Mouse (Mus musculus) kidney, postnatal 0 days (tissue): Measurements from ENCODE around the gene Col25a1. TPM values are rescaled to one million over a fixed set of nuclear protein-coding genes. Genes with fewer than 3 reads are reported as not detected.

ENCODE experiments used
- ATAC-seq: fragments of 200-750 bp; cut with Nextera tagmentation; replicated peaks from 2 replicates; pipeline ENCODE4 v1.8.0; 2017; ENCODE audit warnings: low read depth, moderate number of reproducible peaks, moderate TSS enrichment, moderate library complexity; ENCODE audit not compliant: low FRiP score
- DNase-seq: peaks from one replicate; pipeline ENCODE4 v3.0.0-alpha.2; 2016; ENCODE audit warnings: low spot score
- H3K27ac ChIP-seq: fragments of 300-500 bp; sonication (generic); 2 replicates; pipeline ENCODE4 v1.5.1; 2014; ENCODE audit warnings: mild to moderate bottlenecking
- H3K27me3 ChIP-seq: fragments of 300-500 bp; sonication (generic); 2 replicates; pipeline ENCODE4 v1.6.1; 2014; ENCODE audit warnings: low read length, mixed read lengths; ENCODE audit not compliant: insufficient read depth
- H3K36me3 ChIP-seq: fragments of 300-500 bp; sonication (generic); 2 replicates; pipeline ENCODE4 v1.6.1; 2014; ENCODE audit warnings: low read length, mixed read lengths; ENCODE audit not compliant: insufficient read depth
- H3K4me1 ChIP-seq: fragments of 300-500 bp; sonication (generic); replicated peaks from 2 replicates; pipeline ENCODE4 v1.6.1; 2014; ENCODE audit warnings: antibody characterized with exemption, low read length, mixed read lengths; ENCODE audit not compliant: insufficient read depth
- H3K4me2 ChIP-seq: fragments of 300-500 bp; sonication (generic); 2 replicates; pipeline ENCODE4 v1.6.1; 2014; ENCODE audit warnings: mild to moderate bottlenecking, low read length, moderate library complexity, mixed read lengths
- H3K4me3 ChIP-seq: fragments of 300-500 bp; sonication (generic); replicated peaks from 2 replicates; pipeline ENCODE4 v1.5.1; 2014; ENCODE audit warnings: low read depth, low read length
- H3K9ac ChIP-seq: fragments of 300-500 bp; sonication (generic); 2 replicates; pipeline ENCODE4 v1.6.1; 2014; ENCODE audit warnings: low read depth, low read length
- H3K9me3 ChIP-seq: fragments of 300-500 bp; sonication (generic); replicated peaks from 2 replicates; pipeline ENCODE4 v1.6.1; 2016; ENCODE audit warnings: low read length, inconsistent platforms, mixed read lengths
- CTCF ChIP-seq: IDR thresholded peaks from 2 replicates; pipeline ENCODE4 v1.5.1; 2016; ENCODE audit warnings: antibody characterized with exemption, low read depth, mild to moderate bottlenecking, moderate library complexity
- WGBS: fragments of 180-500 bp; shearing (Covaris S2); extraction: QIAGEN DNeasy Blood & Tissue Kit; methylation state at CpG from one replicate; pipeline ENCODE4 v1.1.7; 2014; 5-methylcytosine and 5-hydroxymethylcytosine counted together
- polyA plus RNA-seq: library from polyadenylated mRNA; unstranded; fragments of >200 nt; fragmentation: Nextera tagmentation; extraction: Ambion mirVana; gene quantifications from 2 replicates; pipeline ENCODE4 v1.2.1, GENCODE M21; 2015

Gene Col25a1
- polyA plus RNA-seq, 1 experiment from 2014 or later: 1.4 TPM

DNA sequence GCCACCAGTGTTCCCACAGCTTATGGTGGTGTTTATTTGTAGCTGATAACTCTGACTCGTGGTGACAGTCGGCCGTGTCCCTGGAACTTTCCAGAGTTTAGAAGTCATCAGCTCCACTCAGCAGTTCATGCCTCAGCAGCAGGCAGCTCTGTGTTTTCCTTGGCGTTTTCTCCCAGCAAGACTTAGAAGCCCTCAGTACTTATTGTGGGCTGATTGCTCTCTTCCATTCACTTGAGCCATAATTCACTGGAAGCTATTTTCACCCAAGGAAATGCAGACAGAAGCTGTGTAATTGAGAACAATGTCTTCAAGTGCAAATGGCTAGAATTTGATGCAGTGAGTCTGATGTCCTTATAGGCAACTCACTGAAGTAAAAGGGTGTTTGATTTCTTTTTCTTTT is 254.6 kb downstream of the Col25a1 start:
- no peak overlapping the region for H3K4me3 ChIP-seq
- H3K4me1 ChIP-seq: 0 out of 2 replicates have a peak, but pooled peaks cover 3% of the 10 kb centered on the region
- H3K36me3 ChIP-seq: no peaks in the 10 kb centered on the region
- TF ChIP-seq CTCF: no peak
- no peak for ATAC-seq
- no peaks in the 10 kb centered on the region for H3K27me3 ChIP-seq
- no peaks in the 10 kb centered on the region for H3K9me3 ChIP-seq
- no peak overlapping the region for H3K4me2 ChIP-seq
- WGBS: 33% methylated on average over 4 of the region's 4 CpGs
- peak; percentile 77 for DNase-seq
- H3K9ac ChIP-seq: no peak overlapping the region
- no peak overlapping the region for H3K27ac ChIP-seq

DNA sequence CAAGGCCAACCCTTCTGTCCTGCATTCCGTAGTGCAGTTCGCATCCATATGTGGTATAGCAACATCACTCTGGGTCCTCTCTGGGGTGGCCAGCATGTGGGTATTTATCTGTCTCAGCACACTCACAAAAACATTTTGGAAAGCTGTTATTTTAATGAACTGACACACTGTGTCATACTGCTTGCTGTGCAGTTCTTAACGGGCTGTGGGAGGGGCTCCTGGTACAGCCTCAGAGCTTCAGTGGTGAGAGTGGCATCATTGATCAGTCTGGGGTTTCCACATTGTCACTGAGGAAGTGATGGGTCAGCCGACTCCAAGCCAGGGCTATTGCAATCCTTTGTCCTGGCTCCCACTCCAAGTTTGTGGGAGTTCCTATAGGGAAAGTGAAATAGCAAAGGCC is 255.9 kb downstream of the Col25a1 start:
- no peak for TF ChIP-seq CTCF
- no peaks in the 10 kb centered on the region for H3K36me3 ChIP-seq
- 90% methylated on average over 4 of the region's 4 CpGs for WGBS
- no peak overlapping the region for H3K4me3 ChIP-seq
- 0 out of 2 replicates have a peak, but pooled peaks cover 3% of the 10 kb centered on the region for H3K4me1 ChIP-seq
- ATAC-seq: no peak
- no peaks in the 10 kb centered on the region for H3K27me3 ChIP-seq
- H3K4me2 ChIP-seq: no peak overlapping the region
- H3K27ac ChIP-seq: no peak overlapping the region
- H3K9ac ChIP-seq: no peak overlapping the region
- H3K9me3 ChIP-seq: no peaks in the 10 kb centered on the region
- no peak for DNase-seq

DNA sequence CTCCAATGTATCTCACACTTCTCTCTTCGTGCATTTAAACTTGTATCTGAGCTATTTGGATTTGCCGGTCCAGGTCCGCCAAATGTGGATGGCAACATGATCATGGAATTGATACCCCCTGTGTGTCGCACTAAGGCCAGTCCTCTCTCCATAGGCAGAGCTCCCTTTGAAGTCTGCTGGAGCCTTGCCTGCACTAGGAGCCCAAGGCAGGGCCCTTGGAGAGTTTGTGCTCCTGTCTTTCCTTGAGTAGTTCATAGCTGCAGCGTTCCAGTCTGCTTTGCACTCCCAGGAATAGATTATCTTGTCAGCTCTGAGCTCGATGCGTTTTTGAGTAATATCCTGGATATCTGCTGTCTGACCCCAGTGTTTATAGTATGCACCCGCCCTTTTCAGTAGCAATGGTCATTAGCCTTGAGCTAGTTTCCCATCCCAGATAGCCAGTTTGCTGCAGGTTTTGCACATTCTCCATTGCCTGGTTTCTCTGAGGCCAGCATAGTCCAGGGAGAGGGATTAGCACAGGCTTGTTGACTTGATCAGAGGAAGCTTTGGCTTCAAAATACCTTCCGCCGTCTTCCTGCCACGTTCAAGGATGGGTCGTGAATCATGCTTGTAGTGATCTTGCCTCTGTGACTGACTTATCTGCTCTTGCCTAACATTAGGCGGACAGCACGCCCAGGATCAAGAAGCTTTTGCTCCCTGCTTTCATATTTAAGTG is 258.1 kb downstream of the Col25a1 start:
- Histone ChIP-seq H3K4me3 (no peak overlapping the region), H3K9ac (no peak overlapping the region), H3K36me3 (no peaks in the 10 kb centered on the region), H3K4me1 (0 out of 2 replicates have a peak, but pooled peaks cover 3% of the 10 kb centered on the region), H3K27ac (no peak overlapping the region), H3K27me3 (no peaks in the 10 kb centered on the region), H3K4me2 (peak overlapping the region; percentile 39), H3K9me3 (no peaks in the 10 kb centered on the region)
- WGBS: 29% methylated on average over 14 of the region's 14 CpGs
- no peak for ATAC-seq
- no peak for TF ChIP-seq CTCF
- DNase-seq: no peak

DNA sequence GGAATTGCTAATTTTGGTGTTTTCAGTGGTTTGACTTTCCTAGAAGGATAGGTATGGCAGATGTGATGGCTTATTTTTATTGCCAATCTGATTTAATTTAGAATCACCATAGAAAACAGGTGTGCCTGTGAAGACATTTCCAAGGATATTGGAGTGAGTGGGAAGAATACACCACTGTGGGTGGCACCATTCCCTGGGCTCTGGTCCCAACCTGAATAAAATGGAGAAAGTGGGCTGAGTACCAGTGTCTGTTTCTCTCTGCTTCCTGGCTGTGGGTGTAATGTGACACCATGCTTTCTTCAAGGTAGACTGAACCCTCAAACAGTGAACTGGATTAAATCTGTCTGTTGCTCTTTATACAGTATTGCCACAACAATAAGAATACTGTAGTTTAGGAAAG is 265.3 kb downstream of the Col25a1 start:
- no peaks in the 10 kb centered on the region for H3K36me3 ChIP-seq
- H3K27me3 ChIP-seq: no peaks in the 10 kb centered on the region
- no peaks in the 10 kb centered on the region for H3K4me1 ChIP-seq
- H3K9me3 ChIP-seq: no peaks in the 10 kb centered on the region
- ATAC-seq (no peak), DNase-seq (no peak)
- H3K27ac ChIP-seq: no peak overlapping the region
- TF ChIP-seq CTCF: no peak
- no peak overlapping the region for H3K4me3 ChIP-seq
- H3K4me2 ChIP-seq: no peak overlapping the region
- H3K9ac ChIP-seq: no peak overlapping the region

DNA sequence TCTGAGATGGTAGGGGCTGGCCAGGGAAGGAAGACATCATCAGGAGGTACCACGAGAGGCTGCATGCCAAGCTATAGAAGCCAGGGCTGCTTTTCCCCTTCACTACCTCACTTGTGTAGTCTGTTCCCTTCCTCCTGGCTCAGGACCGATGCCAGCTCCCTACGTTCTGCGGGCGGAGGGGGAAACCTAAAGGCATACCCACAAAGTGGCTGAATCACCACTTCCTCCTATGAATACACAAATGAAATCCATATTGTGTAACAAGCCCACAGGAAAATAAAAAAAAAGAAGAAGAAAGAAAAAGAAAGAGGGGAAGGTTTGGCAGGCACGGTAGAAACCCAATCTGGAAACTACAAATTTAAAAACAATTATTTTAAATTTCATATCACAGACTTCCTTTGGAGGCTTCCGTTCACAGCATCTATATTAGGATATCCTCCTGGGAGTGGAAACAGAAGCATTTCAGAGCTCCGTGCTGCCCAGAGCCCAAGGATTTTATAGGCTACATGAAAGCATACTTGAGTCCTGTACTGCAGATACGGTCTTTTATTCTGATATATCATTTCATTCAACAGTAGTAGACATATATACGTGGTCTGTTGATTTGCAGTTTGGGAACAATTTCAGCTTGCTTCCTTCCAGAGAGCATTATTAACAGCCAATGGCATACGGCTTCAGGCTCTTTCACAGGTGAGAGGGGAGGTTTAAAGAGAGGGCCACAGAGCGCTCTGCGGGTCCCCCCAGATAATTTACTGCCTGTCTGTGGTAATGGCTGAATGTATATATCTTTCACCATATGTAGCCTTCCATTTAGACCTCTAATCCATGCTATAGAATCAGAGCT is 269.6 kb downstream of the Col25a1 start:
- Histone ChIP-seq H3K27ac (no peak overlapping the region), H3K4me2 (0 out of 2 replicates have a peak overlapping the region, but pooled peaks have one; percentile 12), H3K4me3 (no peak overlapping the region), H3K9ac (no peak overlapping the region), H3K27me3 (no peaks in the 10 kb centered on the region), H3K9me3 (no peaks in the 10 kb centered on the region), H3K36me3 (no peaks in the 10 kb centered on the region), H3K4me1 (no peaks in the 10 kb centered on the region)
- no peak for TF ChIP-seq CTCF
- ATAC-seq (no peak), DNase-seq (peak; percentile 50)
- WGBS: 42% methylated on average over 13 of the region's 13 CpGs

DNA sequence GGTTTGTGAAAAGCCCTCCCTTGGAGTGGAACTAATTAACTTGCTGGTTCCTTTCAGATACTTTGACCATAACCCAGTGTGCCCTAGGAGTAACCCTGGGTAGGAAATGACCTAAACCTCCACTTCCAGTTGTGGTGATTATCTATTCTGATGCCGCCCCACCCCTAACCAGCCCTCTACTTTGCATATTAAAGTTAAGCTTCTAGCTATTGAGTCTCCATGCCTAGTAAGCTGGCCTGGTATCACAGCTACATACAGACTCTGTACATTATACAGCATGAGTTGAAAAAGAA is 270.2 kb downstream of the Col25a1 start:
- no peak for TF ChIP-seq CTCF
- 47% methylated on average over 1 of the region's 1 CpGs for WGBS
- no peak for DNase-seq
- H3K4me3 ChIP-seq: no peak overlapping the region
- no peak overlapping the region for H3K9ac ChIP-seq
- no peak overlapping the region for H3K27ac ChIP-seq
- no peaks in the 10 kb centered on the region for H3K4me1 ChIP-seq
- no peak for ATAC-seq
- H3K4me2 ChIP-seq: no peak overlapping the region
- H3K27me3 ChIP-seq: no peaks in the 10 kb centered on the region
- no peaks in the 10 kb centered on the region for H3K9me3 ChIP-seq
- no peaks in the 10 kb centered on the region for H3K36me3 ChIP-seq
